Mouse (Mus musculus) liver, adult 2 months (tissue): ENCODE data around the gene Anapc13.

Experiments
- CTCF ChIP-seq: fragments of 200-500 bp; IDR thresholded peaks from 2 replicates; pipeline ENCODE4 v1.5.1; 2011; ENCODE audit warnings: low read depth, low read length, control low read depth
- POLR2A ChIP-seq: fragments of 200-500 bp; IDR thresholded peaks from 2 replicates; pipeline ENCODE4 v1.6.1; 2011; ENCODE audit warnings: low read length, control low read depth; ENCODE audit not compliant: insufficient read depth; ENCODE audit errors: extremely low read depth

DNA sequence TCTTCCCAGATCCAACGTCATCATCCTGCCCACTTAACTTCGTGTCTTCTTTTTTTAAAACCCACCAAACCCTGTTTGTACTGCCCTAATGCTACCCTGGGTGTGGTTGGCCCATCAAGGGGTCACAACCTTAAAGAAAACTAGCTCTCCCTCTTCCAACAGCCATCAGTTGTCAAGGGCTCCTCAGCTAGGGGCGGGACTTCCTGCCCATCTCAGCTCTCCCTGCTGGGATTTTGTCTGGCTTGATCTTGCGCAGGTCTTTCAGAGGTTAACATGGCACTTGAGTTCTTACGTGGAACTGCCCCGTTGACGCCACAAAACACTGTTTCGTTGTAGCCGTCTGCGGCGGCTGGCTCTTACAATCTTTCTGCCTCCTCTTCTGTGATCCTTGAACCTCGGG, 42.8 kb downstream of the Anapc13 start:
- TF ChIP-seq POLR2A = no peak
- TF ChIP-seq CTCF = no peak
